Mouse (Mus musculus): Measurements from ENCODE around the gene Bicral.
"Not testable (repeated sequence)": the region's sequence is repeated elsewhere in the genome, so short reads cannot be mapped to it uniquely, and the experiment has no call there.

Gene Bicral

DNA sequence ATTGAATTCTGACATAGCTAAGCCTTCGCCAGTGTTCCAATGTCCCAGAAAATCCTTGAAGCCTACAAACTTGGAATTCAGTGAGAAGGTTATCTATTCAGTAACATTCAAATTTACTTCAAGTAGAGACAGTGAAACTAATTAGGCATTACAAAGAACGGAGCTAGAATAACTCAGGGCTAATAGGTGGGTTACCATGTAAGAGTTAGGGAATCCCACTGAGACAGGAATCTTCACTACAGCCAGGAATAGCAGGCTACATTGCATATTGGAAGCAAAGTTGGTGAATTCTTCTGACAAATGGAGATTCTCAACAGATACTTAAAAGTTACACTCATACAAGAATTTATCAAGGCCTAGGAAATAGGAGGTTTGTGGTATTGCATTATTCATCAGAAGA lies 70.3 kb downstream of the Bicral start:
- not testable (repeated sequence) for DNase-seq

DNA sequence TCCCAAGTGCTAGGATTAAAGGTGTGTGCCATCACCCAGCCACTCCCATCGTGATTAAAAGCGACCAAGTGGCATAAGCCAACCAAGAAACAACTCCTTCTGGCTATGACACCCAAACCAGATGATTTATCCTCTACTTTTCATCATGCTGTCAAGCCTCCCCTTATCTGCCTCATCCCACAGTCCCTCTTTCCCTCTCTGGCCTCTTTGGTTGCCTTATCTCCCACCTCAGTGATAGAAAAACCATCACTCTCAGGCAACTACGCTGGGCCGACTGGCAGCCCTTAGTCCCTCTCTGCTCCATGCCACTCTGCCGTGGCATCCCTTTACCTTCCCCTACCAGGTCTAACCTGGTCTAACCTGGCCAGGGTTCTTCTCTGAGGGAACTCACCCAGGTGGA lies 71.3 kb downstream of the Bicral start:
- no peak for DNase-seq

- no peak for DNase-seq
Observed at GRCm38 (mm10) chr17:46783222-46783565, 75.1 kb downstream of the Bicral start.

DNA sequence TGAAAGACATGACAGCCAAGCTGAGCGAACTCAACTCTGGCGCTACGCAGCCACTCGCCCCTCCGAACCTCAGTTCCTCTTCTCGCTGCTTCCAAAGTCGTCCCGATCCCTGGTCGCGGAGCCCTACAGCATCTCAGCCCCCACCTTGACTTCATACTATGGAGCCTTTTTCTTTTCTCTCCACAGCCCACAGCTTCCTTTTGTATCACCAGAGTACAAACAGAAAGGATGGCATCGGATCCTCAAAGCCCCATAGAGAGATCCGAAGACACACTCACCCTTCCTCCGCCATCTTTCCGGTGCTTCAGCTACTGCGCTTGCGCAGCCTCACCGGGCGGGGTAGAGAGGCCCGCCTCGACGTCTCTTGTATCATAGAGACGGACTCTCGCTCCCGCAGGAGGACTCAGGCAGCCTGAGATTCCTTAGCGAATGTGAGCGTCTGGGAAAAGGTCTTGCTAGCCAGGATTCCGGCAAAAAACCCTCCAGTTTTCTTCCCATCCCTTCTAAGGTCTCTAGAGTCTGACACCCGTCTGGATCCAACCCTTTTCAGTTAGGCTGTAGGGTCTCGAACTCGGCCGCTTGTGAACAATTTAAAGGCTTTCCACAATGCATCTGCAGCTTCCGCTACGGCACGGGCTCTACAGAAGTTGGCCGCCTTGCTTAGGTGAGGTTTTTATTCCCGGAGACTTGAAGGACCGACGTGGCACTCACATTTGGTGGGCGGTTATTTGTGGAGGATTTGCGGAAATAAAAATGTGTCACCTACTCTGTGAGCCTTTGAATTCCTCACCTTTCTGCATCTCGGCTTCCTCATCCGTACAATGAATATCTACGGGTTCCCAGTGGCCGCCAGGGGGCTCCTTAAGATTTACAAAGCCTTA lies 75.7 kb downstream of the Bicral start, which contains the start of gene Rpl7l1:
Gene Rpl7l1 (minus strand): TSS at position 332 of the 881 bp plus-strand sequence.
- DNase-seq: peak; percentile 94 to 97

- peak; percentile 22 to 41 for DNase-seq
Observed at GRCm38 (mm10) chr17:46781876-46782275, 76.4 kb downstream of the Bicral start.

GRCm38 (mm10) chr17:46776087-46776486 lies 82.2 kb downstream of the Bicral start:
- no peak for DNase-seq

GRCm38 (mm10) chr17:46775070-46775469 lies 83.2 kb downstream of the Bicral start:
- no peak for DNase-seq

DNA sequence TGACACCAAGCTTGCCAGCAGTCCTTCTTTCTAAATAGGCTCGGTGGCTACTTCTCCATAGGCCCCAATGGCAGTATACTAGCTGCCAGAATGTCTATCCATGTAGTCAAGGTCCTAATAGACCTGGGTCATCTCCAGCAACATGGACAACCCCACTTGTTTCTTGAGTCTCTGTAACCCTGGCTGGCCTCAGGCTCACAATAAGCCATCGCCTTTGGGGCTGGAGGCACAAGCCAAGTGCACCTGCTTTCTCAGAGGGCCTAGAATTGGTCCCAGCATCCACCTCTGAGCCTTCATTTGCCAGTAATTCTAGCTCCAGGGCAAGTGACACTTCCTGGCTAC lies 84.2 kb downstream of the Bicral start:
- no peak for DNase-seq

DNA sequence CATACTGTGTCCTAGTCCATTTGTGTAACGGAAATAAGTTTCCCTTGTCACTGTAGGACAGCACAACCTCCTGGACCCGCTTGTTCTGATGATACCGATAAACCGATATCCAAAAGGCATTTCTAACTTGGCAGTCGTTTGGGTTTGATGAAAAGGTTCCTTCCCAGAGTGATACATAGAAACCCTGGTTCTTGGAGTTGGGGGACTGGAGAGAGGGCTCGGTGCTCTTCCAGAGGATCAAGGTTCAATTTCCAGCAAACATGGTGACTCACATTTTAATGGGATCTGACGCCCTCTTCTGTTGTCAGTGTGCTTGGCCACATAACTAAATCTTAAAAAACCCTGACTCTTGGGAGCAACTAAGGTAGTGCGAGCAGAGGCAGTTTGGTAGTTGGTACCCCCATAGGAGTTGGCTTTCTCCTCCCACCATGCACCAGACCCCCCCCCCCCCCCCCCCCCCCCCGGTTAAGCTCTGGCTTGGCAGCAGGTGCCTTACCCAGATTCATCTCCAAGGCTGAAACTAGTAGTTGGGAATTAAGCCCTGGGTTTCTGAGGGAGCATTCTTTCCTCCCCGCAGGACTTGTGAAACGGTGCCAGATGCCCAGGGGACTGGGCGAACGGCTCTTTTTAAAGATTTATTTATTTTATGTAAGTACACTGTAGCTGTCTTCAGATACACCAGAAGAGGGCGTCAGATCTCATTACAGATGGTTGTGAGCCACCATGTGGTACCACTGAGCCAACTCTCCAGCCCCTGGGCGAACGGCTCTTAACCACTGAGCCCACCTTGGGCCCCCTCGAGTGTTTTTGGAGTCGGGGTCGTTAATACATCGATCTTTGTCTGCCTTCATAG lies 84.8 kb downstream of the Bicral start:
- DNase-seq: peak; percentile 30 to 36

DNA sequence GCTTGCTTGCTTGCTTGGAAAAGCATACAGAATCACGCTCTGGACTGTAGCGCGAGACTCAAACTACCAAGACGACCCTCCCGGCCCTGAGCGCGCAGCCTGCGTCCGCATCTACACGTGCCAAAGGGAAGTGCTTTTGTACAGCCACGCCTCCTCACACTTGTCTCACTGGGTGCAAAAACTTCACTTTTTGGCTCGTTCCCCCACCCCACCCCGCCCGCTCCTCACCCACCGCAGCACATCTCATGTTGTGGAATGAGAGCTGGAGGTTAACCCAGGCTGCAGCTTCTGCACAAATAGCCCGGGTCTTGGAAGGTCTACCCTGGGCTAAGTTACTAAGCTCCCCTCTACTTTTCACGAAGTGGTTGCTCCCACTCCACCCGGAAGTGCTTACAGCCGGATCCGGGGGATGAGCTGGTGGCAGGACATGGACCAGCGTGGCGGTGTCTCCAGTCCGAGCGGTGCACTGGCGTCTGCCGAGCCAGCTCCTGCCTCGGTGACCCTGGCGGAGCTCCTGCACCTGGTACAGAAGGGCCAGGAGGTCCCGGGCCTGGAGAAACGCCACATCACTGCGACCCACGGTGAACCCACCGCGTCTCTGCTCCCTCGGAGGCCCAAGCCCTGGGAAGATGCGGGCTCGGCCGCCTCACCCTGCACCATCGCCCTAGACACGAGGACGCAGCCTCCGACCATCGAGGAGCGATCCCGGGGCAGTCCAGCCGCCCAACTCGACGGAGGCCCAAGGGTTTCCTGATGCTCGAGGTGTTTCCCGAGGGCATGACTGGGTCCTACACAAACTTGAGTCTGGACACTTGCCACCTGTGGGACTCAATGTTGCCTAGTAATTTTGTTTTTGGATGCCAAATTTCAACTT lies 85.6 kb downstream of the Bicral start, which contains the start of gene 2310039H08Rik:
Gene 2310039H08Rik (plus strand): TSS at position 232 of the 874 bp plus-strand sequence.
- peak; percentile 88 for DNase-seq

DNA sequence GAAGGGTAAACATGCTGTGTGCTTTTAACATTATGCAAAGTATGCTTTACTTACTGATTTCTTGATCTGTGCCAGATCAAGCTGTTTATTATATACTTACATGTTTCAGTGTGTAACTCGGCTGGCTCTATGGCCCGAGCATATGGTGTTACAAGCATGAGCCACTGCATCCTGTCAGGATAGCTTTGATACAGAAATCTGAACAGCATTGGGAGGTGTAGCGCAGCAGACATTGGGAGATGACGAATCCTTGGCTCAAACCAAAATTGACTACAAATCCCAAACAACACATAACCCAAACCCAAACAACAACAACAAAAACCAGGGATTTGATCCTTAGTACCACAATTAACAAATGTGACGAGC lies 86.3 kb downstream of the Bicral start:
- DNase-seq: no peak

GRCm38 (mm10) chr17:46771616-46772015 lies 86.7 kb downstream of the Bicral start:
- DNase-seq: no peak

- DNase-seq: no peak
Observed at GRCm38 (mm10) chr17:46771025-46771424, 87.3 kb downstream of the Bicral start.

- DNase-seq: no peak
Observed at GRCm38 (mm10) chr17:46770546-46770945, 87.7 kb downstream of the Bicral start.

GRCm38 (mm10) chr17:46767868-46768267 lies 90.4 kb downstream of the Bicral start:
- peak; percentile 35 to 51 for DNase-seq

DNA sequence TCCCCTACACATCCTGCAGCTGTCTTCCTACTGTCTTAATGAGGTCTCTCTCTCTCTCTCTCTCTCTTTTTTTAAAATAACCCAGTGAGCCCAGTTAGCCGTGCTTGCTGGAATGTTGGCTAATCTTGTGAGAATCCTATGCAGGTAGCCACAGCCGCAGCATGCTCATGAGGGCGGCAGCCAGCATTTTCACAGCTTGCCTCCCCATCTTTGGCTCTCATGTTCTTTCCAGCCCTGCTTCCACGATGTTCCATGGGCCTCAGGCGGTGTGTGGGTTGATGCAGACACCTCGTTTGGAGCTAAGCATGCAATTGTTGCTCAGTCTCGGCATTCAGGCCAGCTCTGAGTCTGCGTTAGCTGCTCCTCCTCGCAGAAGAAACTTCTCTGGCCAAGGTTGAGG lies 93.4 kb downstream of the Bicral start:
- not testable (repeated sequence) for DNase-seq

DNA sequence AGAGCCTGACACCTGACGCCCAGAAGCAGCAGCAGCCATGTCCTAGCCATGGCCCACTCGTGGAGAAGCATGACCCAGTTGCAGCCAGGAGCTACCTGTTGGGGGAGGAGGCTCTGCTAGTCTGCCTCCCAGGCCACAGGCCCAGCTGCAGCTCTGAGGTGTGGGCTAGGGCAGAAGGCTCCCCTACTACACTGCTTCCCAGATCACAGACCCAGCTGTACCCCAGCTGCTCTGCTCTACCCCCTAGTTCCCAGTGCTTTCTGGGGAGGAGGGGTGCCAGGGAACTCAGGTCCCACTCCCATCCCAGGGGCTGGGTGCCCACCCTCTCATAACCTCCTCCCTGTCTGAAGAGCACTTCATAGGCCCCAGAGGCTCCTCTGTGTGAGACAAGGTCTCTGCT lies 94.7 kb downstream of the Bicral start, which contains the start of gene Ptcra:
Gene Ptcra (minus strand): TSS at position 169 of the 400 bp plus-strand sequence.
- DNase-seq: no peak

GRCm38 (mm10) chr17:46758753-46759152 lies 99.5 kb downstream of the Bicral start:
- DNase-seq: no peak

DNA sequence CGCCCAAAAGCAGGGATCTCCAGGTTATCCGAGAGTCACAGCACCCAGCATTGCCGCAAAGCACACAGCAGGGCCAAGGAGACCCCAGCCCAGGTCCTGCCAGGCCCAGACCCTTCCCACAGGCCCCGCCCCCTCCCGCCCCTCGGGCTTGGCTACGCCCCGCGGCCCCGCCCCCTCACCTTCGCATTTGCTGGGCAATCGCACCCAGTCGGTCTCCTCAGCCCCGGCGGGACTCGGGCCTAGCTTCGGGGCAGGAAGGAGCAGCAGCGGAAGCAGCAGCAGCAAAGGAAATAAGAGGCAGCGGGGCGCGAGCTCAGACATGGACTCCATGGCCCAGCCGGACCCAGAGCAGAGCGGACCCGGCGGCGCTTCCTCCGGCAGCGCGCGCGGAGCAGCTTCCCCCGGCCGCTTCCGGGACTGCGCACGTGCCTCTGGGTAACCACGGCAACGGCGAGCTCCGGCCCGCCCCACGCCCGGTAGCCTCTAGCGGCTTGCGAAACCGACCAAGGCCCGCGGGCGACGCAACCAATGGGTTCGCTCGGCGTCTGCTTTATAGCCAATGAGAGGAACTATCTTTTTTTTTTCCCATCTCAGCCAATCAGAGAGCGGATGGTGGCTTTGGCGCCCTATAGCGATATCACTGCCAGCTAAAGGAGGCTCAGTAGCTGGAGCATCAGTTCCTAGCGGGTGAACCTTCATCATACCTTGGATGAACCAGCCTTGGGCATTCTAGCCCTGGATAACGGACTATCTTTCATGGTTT lies 106.3 kb downstream of the Bicral start, which contains the start of gene Cnpy3:
Gene Cnpy3 (minus strand): TSS at position 421 of the 763 bp plus-strand sequence.
- peak; percentile 98 to 99 for DNase-seq

DNA sequence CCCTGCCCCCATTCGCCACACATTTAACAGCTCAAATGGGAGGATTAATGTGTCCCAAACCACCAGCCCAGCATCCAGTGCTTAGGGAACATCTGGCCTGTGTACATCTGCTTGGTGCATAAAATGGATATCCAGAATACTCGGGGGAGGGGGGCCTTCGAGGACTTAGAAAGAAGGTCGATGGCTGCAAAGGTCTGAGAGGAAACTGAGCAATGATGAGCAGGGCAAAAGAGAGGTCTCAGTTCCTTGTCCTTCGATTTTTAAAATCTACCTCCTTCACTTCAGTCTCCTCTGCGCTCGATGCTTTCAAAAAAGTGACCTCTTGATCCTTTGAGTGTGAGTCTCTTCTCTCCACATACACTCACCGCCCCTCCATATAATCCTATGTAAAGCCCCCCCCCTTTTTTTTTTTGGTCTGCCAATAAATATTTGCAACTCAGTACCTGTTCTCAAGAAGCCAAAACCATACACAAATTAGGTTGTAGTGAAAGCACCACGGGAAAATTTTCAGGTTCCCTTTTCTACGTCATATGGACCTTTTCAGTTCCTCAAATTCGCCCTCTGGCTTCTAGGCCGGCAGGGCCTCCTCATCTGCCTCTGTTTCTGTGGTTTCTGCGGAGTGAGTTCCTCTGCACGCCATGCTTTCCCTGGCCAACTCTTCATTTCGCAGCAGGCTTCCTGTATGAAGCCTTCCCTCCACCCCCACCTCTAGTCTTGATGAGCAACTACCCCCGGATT lies 107.1 kb downstream of the Bicral start:
- no peak for DNase-seq

DNA sequence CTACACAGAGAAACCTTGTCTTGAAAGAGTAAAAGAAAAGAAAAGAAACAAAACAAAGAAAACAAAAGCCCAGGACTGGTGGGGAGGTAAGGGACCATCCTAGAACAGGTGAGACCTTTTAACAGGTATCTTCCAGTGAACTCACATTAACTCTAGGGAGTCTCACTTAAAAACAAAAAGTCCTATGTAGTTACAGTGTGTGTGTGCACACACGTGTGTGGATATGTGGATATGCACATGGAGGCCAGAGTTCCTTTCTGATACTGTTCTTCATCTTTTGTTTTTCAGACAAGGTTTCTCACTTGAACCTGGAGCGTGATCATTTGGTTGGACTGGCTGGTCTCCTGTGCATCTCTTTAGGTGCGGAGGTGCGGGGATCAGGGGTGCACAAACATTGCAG lies 107.7 kb downstream of the Bicral start:
- DNase-seq: no peak

Data from kidney, postnatal 36 days (tissue).